Mouse (Mus musculus): ENCODE measurements around the gene Tbc1d22a. TPM values are rescaled to one million over a fixed set of nuclear protein-coding genes. Genes with fewer than 3 reads are reported as not detected.

Tbc1d22a gene
- total and polyA plus RNA-seq, 3 experiments, result 15.1 to 21.1 TPM; not detected in 1

- no peak for DNase-seq (ENCODE audit: low read depth, low spot score)
- H3K79me2 ChIP-seq (ENCODE audit: control insufficient read depth, insufficient read depth, low read length, poor library complexity), result no peaks in the 10 kb centered on the region
- H3K4me3 ChIP-seq (ENCODE audit: control insufficient read depth in 1 of 2, insufficient read depth in 1 of 2, low read depth in 2 of 2, low read length in 2 of 2), result no peak overlapping the region
- no peak overlapping the region for H3K9ac ChIP-seq (ENCODE audit: control insufficient read depth, low read depth, low read length, poor library complexity, severe bottlenecking)
- H3K27ac ChIP-seq (ENCODE audit: control insufficient read depth, low read depth, low read length), result no peak overlapping the region
- TF ChIP-seq POLR2A (IDR thresholded peaks at IDR 0.05; ENCODE audit: control insufficient read depth in 1 of 2, insufficient read depth in 1 of 2, low read depth in 1 of 2, low read length in 2 of 2, poor library complexity in 1 of 2) (no peak), POLR2AphosphoS5 (IDR thresholded peaks at IDR 0.05; ENCODE audit: borderline replicate concordance, low read depth, low read length) (no peak), RCOR1 (IDR thresholded peaks at IDR 0.05; ENCODE audit: low read depth, low read length) (no peak), MEF2A (IDR thresholded peaks at IDR 0.05; ENCODE audit: extremely low read depth, insufficient replicate concordance, low read depth, low read length, poor library complexity, severe bottlenecking) (no peak), CHD1 (IDR thresholded peaks at IDR 0.05; ENCODE audit: low read depth, low read length) (no peak), KAT2A (conservative IDR thresholded peaks at IDR 0.05; ENCODE audit: low read depth, low read length) (no peak)
- no peaks in the 10 kb centered on the region for H3K27me3 ChIP-seq (ENCODE audit: control insufficient read depth in 1 of 2, insufficient read depth in 2 of 2, low read length in 2 of 2)
- H3K36me3 ChIP-seq (ENCODE audit: control insufficient read depth in 1 of 2, insufficient read depth in 2 of 2, low read length in 2 of 2), result no peaks in the 10 kb centered on the region
- H3K9me3 ChIP-seq (replicated peaks; ENCODE audit: insufficient read depth, low read length), result no peaks in the 10 kb centered on the region
- H3K4me1 ChIP-seq (ENCODE audit: control insufficient read depth in 1 of 2, insufficient read depth in 2 of 2, low read length in 2 of 2), result no peaks in the 10 kb centered on the region
These were observed 63.2 kb downstream of the Tbc1d22a start for GRCm38 (mm10) chr15:86277428-86277827.

DNA sequence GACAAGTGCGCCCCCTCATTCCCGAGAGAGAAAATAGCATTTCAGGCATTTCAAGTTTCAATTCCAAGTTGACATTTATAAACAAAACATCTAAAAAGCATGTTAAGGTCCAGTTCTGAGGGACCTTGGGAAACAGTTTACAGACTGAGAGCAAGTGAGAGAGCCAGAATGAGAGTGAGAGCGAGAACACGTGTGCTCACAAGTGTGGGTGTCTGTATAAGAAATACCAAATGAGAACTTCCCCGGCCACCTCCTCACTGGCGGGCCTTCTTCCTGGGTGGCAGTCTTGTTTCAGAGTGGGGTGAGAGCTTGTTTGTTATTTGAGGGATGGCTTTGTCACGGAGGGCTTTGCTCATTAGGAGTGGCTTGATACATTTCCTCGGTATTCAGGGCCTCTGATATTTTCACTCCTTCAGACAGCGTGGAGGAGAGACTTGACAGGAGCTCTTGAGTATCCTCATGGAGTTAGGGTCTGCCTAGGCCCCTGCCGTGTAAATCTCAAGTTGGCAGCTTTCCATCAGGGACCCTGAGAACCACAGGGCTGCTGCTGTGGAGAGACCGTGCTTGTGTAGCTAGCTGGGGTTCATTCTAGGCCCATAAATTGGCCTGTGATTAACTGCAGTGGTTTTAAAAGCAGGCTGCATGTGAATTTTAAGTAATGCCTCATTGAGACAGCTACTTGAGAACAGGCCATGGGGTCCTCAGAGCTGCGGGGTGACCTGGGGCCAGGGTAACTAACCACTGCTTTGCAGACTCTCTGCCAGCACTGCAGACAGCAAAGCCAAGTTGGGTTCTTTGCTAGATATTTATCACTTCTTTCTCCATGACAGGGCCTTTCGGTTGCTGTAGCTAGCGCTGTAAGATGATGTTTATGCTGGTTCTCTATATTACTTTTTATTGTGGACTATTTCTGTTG, 65.1 kb downstream of the Tbc1d22a start:
- Histone ChIP-seq H3K9ac (ENCODE audit: control insufficient read depth, low read depth, low read length, poor library complexity, severe bottlenecking) (no peak overlapping the region), H3K27ac (ENCODE audit: control insufficient read depth, low read depth, low read length) (no peak overlapping the region), H3K4me1 (ENCODE audit: control insufficient read depth in 1 of 2, insufficient read depth in 2 of 2, low read length in 2 of 2) (peaks cover 0 to 7% of the 10 kb centered on the region in 2 experiments; a peak in 1 of 4 replicates), H3K27me3 (ENCODE audit: control insufficient read depth in 1 of 2, insufficient read depth in 2 of 2, low read length in 2 of 2) (no peaks in the 10 kb centered on the region), H3K4me3 (ENCODE audit: control insufficient read depth in 1 of 2, insufficient read depth in 1 of 2, low read depth in 2 of 2, low read length in 2 of 2) (no peak overlapping the region), H3K36me3 (ENCODE audit: control insufficient read depth in 1 of 2, insufficient read depth in 2 of 2, low read length in 2 of 2) (no peaks in the 10 kb centered on the region), H3K79me2 (ENCODE audit: control insufficient read depth, insufficient read depth, low read length, poor library complexity) (no peaks in the 10 kb centered on the region), H3K9me3 (replicated peaks; ENCODE audit: insufficient read depth, low read length) (no peaks in the 10 kb centered on the region)
- TF ChIP-seq ETS1 (IDR thresholded peaks at IDR 0.05; ENCODE audit: low read depth, low read length), result no peak
- no peak for TF ChIP-seq ELF1 (IDR thresholded peaks at IDR 0.05; ENCODE audit: low read depth, low read length)
- no peak for TF ChIP-seq GATA1 (IDR thresholded peaks at IDR 0.05; ENCODE audit: low read depth, low read length)
- no peak for TF ChIP-seq POLR2AphosphoS5 (IDR thresholded peaks at IDR 0.05; ENCODE audit: borderline replicate concordance, low read depth, low read length)
- no peak for TF ChIP-seq MYB (IDR thresholded peaks at IDR 0.05; ENCODE audit: low read depth, low read length)
- no peak for TF ChIP-seq TBP (IDR thresholded peaks at IDR 0.05; ENCODE audit: low read depth, low read length)
- no peak for TF ChIP-seq RCOR1 (IDR thresholded peaks at IDR 0.05; ENCODE audit: low read depth, low read length)
- no peak for TF ChIP-seq ZNF384 (IDR thresholded peaks at IDR 0.05; ENCODE audit: low read depth, low read length)
- no peak for TF ChIP-seq USF1 (IDR thresholded peaks at IDR 0.05; ENCODE audit: low read depth, low read length)
- no peak for TF ChIP-seq CHD1 (IDR thresholded peaks at IDR 0.05; ENCODE audit: low read depth, low read length)
- no peak for TF ChIP-seq CHD2 (IDR thresholded peaks at IDR 0.05; ENCODE audit: low read length)
- no peak for TF ChIP-seq UBTF (IDR thresholded peaks at IDR 0.05; ENCODE audit: borderline replicate concordance, insufficient read depth, low read depth, low read length)
- no peak for TF ChIP-seq MXI1 (IDR thresholded peaks at IDR 0.05; ENCODE audit: low read depth, low read length)
- no peak for TF ChIP-seq RAD21 (IDR thresholded peaks at IDR 0.05; ENCODE audit: low read depth, low read length)
- TF ChIP-seq POLR2A (IDR thresholded peaks at IDR 0.05; ENCODE audit: control insufficient read depth in 1 of 2, insufficient read depth in 1 of 2, low read depth in 1 of 2, low read length in 2 of 2, poor library complexity in 1 of 2), result no peak
- no peak for TF ChIP-seq TCF12 (IDR thresholded peaks at IDR 0.05; ENCODE audit: low read depth, low read length)
- TF ChIP-seq SMC3 (IDR thresholded peaks at IDR 0.05; ENCODE audit: low read depth, low read length), result no peak
- no peak for DNase-seq (ENCODE audit: low read depth, low spot score)

Data from MEL (cell line).